Mouse (Mus musculus) hindbrain, embryonic 11.5 days (tissue): ENCODE measurements around the gene Rela. TPM values are rescaled to one million over a fixed set of nuclear protein-coding genes. Genes with fewer than 3 reads are reported as not detected.
A peak's percentile ranks its signal among the peaks of the same experiment; 100 is the strongest.

Experiments used
- ATAC-seq: fragments of 200-750 bp; cut with Nextera tagmentation; 2 replicates; pipeline ENCODE4 v1.8.0; 2017; ENCODE audit warnings: mild to moderate bottlenecking, moderate TSS enrichment, moderate library complexity; ENCODE audit not compliant: low FRiP score
- DNase-seq: peaks from one replicate; pipeline ENCODE4 v3.0.0-alpha.2; 2015; ENCODE audit warnings: low spot score
- H3K27ac ChIP-seq: fragments of 300-500 bp; sonication (generic); 2 replicates; pipeline ENCODE4 v1.5.1; 2014; ENCODE audit warnings: mild to moderate bottlenecking, low read depth, low read length
- H3K27me3 ChIP-seq: fragments of 300-500 bp; sonication (generic); 2 replicates; pipeline ENCODE4 v1.6.1; 2014; ENCODE audit warnings: mild to moderate bottlenecking, low read length, moderate library complexity, mixed read lengths; ENCODE audit not compliant: control insufficient read depth, insufficient read depth
- H3K36me3 ChIP-seq: fragments of 300-500 bp; sonication (generic); 2 replicates; pipeline ENCODE4 v1.6.1; 2014; ENCODE audit warnings: mild to moderate bottlenecking, low read length, moderate library complexity, mixed read lengths; ENCODE audit not compliant: control insufficient read depth, insufficient read depth
- H3K4me1 ChIP-seq: fragments of 300-500 bp; sonication (generic); replicated peaks from 2 replicates; pipeline ENCODE4 v1.6.1; 2014; ENCODE audit warnings: low read length, mixed read lengths; ENCODE audit not compliant: control insufficient read depth, insufficient read depth
- H3K4me2 ChIP-seq: fragments of 300-500 bp; sonication (generic); replicated peaks from 2 replicates; pipeline ENCODE4 v1.6.1; 2014; ENCODE audit warnings: mild to moderate bottlenecking, low read depth, low read length
- H3K4me3 ChIP-seq: fragments of 300-500 bp; sonication (generic); 2 replicates; pipeline ENCODE4 v1.5.1; 2014; ENCODE audit warnings: low read depth, low read length
- H3K9ac ChIP-seq: fragments of 300-500 bp; sonication (generic); 2 replicates; pipeline ENCODE4 v1.6.1; 2014; ENCODE audit warnings: low read depth, low read length
- H3K9me3 ChIP-seq: fragments of 300-500 bp; sonication (generic); 2 replicates; pipeline ENCODE4 v1.6.1; 2016; ENCODE audit warnings: low read length; ENCODE audit not compliant: control insufficient read depth
- WGBS: fragments of 180-500 bp; shearing (Covaris S2); extraction: QIAGEN DNeasy Blood & Tissue Kit; methylation state at CpG from one replicate; pipeline ENCODE4 v1.1.7; 2014; 5-methylcytosine and 5-hydroxymethylcytosine counted together
- polyA plus RNA-seq: library from polyadenylated mRNA; unstranded; fragments of >200 nt; fragmentation: Nextera tagmentation; extraction: Ambion mirVana; gene quantifications from 2 replicates; pipeline ENCODE4 v1.2.1, GENCODE M21; 2014

The Rela gene
- polyA plus RNA-seq, 1 experiment from 2014 or later, result 27.2 TPM

DNA sequence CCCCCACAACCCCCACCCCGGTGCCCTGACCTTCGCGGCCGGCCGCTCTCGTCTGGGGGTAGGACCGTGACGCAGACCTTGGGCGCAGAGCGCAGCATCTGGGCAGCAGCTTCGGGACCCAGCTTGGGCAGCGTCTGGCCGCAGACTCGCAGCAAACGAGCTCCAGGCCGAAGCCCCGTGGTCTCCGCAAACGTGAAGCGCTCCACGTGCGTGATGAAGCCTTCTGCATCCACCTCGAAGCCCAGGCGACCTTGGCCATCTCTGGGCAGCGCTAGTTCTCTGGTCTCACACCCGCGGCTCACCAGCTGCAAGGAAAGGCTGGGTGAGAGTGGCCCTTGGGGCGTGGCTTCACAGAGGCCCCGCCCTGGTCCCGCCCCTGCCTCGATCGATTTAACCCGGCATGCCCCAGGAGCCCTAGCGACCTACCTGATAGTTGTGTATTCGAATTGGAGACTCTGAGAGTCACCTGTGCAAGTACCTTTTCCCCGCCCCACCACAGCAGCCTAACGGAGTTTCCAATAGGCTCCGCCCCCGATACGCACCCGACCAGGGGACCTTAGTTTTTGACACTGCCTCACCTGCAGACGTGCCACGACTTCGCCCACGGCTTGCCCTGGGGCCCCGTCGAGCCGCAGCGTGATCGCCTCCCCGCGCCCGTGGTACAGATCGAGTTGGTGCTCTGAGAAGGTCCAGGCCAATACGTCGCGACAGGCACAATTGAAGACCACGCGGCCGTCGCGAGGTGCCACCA, 16.9 kb downstream of the Rela start:
- Histone ChIP-seq H3K4me1 (peaks cover 6% of the 10 kb centered on the region), H3K36me3 (no peaks in the 10 kb centered on the region), H3K9ac (peak overlapping the region; percentile 49), H3K4me2 (peak overlapping the region; percentile 82), H3K9me3 (no peaks in the 10 kb centered on the region), H3K4me3 (peak overlapping the region; percentile 39), H3K27me3 (peaks cover 27% of the 10 kb centered on the region), H3K27ac (no peak overlapping the region)
- ATAC-seq (peak; percentile 78), DNase-seq (peak; percentile 82)
- 4% methylated on average over 62 of the region's 62 CpGs for WGBS

DNA sequence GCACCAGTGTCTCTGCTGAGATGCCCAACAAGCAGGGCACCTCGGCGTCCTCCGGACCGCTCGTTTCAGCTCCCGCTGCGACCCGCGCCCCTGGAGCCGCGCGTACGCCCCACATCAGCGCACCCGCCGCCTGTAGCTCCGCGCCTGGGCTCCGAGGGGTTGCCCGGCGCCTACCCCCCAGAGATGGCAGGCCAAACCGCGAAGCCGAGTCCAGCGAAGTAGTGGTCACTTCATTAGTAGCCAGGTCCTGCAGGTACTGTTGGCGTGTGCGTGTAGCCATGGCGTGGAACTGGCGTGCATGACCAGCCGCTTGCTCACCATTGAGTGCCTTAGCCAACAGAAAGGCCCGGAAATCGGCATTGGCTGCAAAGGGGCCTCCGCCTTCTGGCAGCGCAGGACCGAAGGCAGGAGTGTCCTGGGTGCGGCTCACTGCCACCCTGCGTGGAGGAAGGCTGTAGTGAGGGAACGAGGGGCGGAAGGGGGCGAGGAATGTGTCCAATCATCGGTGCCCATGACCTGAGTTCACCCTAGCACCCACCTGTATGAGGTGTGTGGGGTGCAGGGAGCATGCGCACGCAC, 17.5 kb downstream of the Rela start:
- H3K4me3 ChIP-seq, result peak overlapping the region; percentile 39
- H3K9ac ChIP-seq, result peak overlapping the region; percentile 49
- no peaks in the 10 kb centered on the region for H3K9me3 ChIP-seq
- H3K4me1 ChIP-seq, result peaks cover 6% of the 10 kb centered on the region
- no peaks in the 10 kb centered on the region for H3K36me3 ChIP-seq
- no peak overlapping the region for H3K27ac ChIP-seq
- ATAC-seq (peak; percentile 14; the same call in 1 of the 2 replicates), DNase-seq (peak; percentile 38)
- peaks cover 27% of the 10 kb centered on the region for H3K27me3 ChIP-seq
- WGBS, result 8% methylated on average over 42 of the region's 43 CpGs
- peak overlapping the region; percentile 82 for H3K4me2 ChIP-seq

DNA sequence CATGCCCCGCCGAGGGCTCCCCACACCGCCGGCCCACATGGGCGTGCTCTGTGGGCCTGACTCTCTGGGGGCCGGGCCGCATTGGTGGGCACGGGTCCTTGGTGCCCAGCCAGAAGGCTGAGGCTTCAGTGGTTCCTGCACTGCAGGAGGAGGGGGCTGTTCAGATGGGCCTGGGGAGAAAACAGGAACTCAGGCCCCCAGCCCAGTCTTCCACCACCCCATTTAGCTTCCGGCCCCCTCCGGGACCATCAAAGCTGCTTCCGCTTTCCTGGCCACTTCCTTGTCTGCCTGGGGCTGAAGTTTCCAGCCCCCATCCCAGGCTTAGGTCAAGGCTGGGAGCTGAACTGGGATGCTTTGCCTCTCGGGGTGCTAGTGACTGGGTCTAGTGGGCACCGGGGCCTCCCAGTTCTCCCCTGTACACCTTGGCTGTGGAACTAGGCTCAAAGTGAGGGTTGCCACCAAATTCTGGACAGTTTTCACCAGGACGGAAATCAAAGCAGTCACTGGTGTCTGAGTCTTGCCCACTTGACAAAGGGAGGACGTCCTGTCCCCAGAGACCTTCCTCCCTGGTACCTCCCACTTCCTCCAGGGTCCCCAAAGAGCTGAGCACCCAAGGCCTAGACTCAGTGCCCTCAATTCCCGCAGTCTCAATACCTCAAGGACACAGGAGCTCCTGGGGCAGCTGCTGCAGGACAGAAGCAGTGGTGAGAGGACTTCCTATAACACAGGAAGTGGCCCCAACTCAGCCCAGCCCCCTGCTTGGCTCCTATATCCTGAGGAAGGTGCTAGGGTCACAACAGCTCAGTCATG, 23.9 kb downstream of the Rela start:
- ATAC-seq, result no peak
- WGBS, result 85% methylated on average over 14 of the region's 16 CpGs
- Histone ChIP-seq H3K4me2 (no peak overlapping the region), H3K4me3 (no peak overlapping the region; the same call in 1 of the 2 replicates), H3K9me3 (no peaks in the 10 kb centered on the region), H3K9ac (no peak overlapping the region), H3K27me3 (peaks cover 3% of the 10 kb centered on the region; the same call in 1 of the 2 replicates), H3K36me3 (0 out of 2 replicates have a peak, but pooled peaks cover 2% of the 10 kb centered on the region), H3K4me1 (peaks cover 10% of the 10 kb centered on the region; the same call in 1 of the 2 replicates), H3K27ac (no peak overlapping the region)
- DNase-seq, result no peak

DNA sequence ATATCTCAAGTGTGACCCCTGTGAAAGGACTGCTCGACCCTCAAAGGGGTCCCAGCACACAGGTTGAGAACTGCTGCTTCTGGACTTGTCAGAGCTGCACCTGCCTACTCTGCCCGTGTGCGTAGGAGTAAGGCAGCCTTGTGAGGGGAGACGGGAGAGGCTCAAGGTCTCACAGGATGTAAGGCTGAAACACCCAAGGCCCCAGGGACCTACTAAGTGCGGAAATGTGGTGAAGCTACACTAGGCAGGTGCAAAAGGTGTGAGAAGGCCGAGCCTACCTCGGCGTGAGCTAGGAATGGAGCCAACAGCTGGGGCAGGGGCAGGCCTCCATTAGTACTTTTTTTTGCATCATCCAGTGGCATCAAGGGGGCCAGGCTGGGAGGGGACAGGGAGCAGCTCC, 25.0 kb downstream of the Rela start:
- 0 out of 2 replicates have a peak, but pooled peaks cover 2% of the 10 kb centered on the region for H3K36me3 ChIP-seq
- H3K27me3 ChIP-seq, result no peaks in the 10 kb centered on the region
- peak overlapping the region; percentile 57 for H3K4me2 ChIP-seq
- ATAC-seq (no peak), DNase-seq (no peak)
- 76% methylated on average over 8 of the region's 8 CpGs for WGBS
- no peaks in the 10 kb centered on the region for H3K9me3 ChIP-seq
- peak overlapping the region; percentile 40 for H3K4me3 ChIP-seq
- H3K4me1 ChIP-seq, result peaks cover 10% of the 10 kb centered on the region; the same call in 1 of the 2 replicates
- no peak overlapping the region for H3K27ac ChIP-seq
- no peak overlapping the region for H3K9ac ChIP-seq

DNA sequence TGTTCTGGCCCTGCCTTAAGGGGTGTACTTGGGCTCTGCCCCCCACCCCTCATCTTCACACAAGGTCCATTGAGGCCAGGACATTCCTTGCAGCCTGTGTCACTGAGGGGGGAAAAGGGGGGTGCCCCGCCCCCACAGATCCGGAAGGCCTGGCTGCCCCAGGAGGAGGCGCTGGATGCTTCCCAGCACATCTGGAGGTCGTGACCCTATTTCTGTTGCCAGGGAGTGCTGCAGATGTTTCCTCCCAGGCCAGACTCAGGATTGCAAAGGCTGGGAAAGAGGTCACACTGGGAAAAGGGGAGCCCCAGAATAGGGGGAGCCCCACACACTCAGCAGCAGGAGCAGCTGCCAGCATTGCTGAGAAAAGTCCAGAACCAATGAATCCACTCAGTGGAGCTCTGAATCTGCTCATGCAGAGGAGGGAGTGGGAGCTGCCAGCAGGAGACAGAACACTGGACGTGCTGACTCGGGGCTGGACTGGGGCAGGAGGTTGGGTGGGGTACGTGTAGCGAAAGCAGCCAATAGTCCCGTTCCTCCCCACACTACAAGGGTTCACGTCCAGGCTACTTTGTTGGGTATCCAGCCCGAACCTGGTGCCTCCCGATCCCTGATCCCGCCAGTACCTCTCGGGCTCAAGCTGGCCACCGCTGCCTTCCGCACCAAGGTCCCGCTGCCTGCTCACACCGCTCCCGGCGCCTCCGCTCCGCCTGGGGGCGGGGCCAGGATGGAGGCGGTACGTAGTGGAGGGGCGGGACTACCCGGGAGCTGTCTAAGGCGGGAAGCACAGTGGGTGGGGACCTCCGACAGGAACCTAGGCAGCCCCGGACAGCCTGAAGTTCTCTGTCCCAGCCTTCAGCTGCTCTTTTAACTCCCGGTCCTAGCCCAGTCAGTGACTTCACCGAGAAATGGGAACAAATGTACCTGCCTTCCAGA, 26.0 kb downstream of the Rela start, which contains the start of gene Sipa1:
Gene Sipa1 (minus strand): TSS at position 727 of the 933 bp plus-strand sequence.
- WGBS, result under 1% methylated on average over 31 of the region's 32 CpGs
- Histone ChIP-seq H3K4me1 (peaks cover 10% of the 10 kb centered on the region; the same call in 1 of the 2 replicates), H3K27ac (peak within 1 kb of the TSS; percentile 47), H3K9me3 (no peaks in the 10 kb centered on the region), H3K27me3 (no peaks in the 10 kb centered on the region), H3K36me3 (0 out of 2 replicates have a peak, but pooled peaks cover 2% of the 10 kb centered on the region), H3K4me2 (peak within 1 kb of the TSS; percentile 57), H3K9ac (peak within 1 kb of the TSS; percentile 58), H3K4me3 (peak within 1 kb of the TSS; percentile 40)
- ATAC-seq, result peak; percentile 89
- DNase-seq, result peak; percentile 92

DNA sequence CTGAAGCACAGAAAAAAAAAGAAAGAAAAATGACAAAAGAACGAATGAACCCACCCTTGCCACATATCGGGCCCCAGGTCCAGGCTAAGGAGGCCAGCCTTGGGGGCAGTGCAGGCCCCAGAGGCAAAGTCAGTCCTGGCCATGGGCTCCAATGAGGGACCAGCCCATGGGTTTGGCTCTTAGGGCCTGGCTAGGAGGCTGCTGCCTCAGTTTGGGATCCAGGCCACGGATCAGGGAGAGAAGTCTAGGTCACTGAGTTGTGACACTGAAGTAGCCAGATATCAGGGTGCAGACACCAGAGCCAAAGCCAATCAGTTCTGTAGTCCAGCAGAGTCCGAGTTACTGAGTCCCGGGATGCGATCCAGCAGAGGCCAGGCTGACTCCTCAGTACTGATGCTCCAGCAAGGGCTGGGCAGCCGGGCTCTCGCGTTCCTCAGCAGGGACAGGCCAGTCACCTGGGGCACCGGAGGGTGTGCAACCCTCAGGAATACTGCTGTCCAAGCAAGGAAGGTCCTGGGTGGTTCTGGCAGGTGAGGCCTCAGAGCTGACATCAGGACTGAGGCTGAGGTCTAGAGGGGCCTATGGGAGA, 27.5 kb downstream of the Rela start:
- 91% methylated on average over 10 of the region's 10 CpGs for WGBS
- H3K27me3 ChIP-seq, result no peaks in the 10 kb centered on the region
- H3K27ac ChIP-seq, result no peak overlapping the region
- peaks cover 10% of the 10 kb centered on the region; the same call in 1 of the 2 replicates for H3K4me1 ChIP-seq
- 0 out of 2 replicates have a peak, but pooled peaks cover 2% of the 10 kb centered on the region for H3K36me3 ChIP-seq
- no peak overlapping the region for H3K4me2 ChIP-seq
- DNase-seq (no peak), ATAC-seq (no peak)
- H3K9me3 ChIP-seq, result no peaks in the 10 kb centered on the region
- no peak overlapping the region for H3K4me3 ChIP-seq
- no peak overlapping the region for H3K9ac ChIP-seq

DNA sequence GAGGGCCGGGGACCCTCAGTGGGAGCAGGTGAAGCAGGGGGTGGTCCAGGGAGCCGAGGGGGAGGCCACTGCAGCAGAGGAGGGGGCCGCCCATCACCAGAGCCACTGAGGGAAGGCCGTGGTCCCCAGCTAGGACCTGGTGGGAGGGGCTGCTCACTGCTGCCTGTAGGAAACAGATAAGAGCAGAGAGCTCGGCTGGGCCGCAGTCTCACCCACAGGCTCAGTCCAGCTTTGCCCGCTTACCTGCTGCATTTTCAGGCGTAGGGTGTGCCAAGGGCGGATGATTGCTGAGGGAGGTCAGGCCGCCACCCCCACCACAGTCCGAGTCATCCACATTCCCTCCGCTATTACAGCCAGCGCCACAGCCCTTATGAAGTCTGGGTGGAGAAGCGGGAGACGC, 28.2 kb downstream of the Rela start:
- ATAC-seq (no peak), DNase-seq (no peak)
- Histone ChIP-seq H3K4me2 (no peak overlapping the region), H3K4me3 (no peak overlapping the region), H3K9ac (no peak overlapping the region), H3K27ac (no peak overlapping the region), H3K4me1 (peaks cover 10% of the 10 kb centered on the region; the same call in 1 of the 2 replicates), H3K9me3 (no peaks in the 10 kb centered on the region), H3K27me3 (no peaks in the 10 kb centered on the region), H3K36me3 (0 out of 2 replicates have a peak, but pooled peaks cover 2% of the 10 kb centered on the region)
- WGBS, result 92% methylated on average over 15 of the region's 15 CpGs
